Comparison of ENCODE assay signal across 10 mouse cellular contexts in the genomic region with DNA sequence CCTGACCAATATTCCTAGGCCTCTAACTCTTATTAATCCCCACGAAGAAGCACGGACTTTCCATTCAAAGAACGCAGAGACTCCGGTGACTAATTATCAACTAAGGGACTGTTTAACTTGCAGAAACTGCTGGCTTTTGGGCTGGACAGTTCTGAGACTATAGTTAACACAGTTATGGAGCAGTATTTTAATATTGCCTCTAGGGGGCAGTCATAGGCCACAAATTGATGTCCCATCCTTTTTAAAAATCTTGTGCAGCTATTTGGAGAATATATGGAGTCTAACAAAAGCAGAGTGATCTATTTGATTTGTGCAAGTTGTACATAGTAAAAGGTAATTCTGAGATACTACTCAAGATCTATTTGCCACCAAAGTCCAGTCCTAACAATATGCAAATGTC. TPM values are rescaled to one million over a fixed set of nuclear protein-coding genes. Genes with fewer than 3 reads are reported as not detected.
DNase-seq lines count a peak whose midpoint lies in the region; ATAC-seq and TF ChIP-seq lines count a peak whose summit lies in the region.
"Had no signal": no experiment of that assay in that cellular context is flagged by ENCODE, and none has a peak within 500 bp of the region (broad histone marks: within the 10 kb centered on the region; RNA-seq: fewer than 3 reads in every experiment).

No protein-coding gene starts in this region.

- no peak overlapping the region for H3K9ac ChIP-seq in heart, postnatal 0 days (replicated peaks; ENCODE audit: low read depth, low read length)
- H3K9ac ChIP-seq in heart, embryonic 11.5 days (ENCODE audit: low read depth, low read length), result no peak overlapping the region
- H3K9ac ChIP-seq: embryonic facial prominence, embryonic 12.5 days; liver, embryonic 13.5 days had no signal

- no peaks in the 10 kb centered on the region for H3K4me1 ChIP-seq in heart, postnatal 0 days (ENCODE audit: control insufficient read depth, insufficient read depth)
- H3K4me1 ChIP-seq in heart, embryonic 11.5 days (ENCODE audit: control insufficient read depth, insufficient read depth, low read length), result no peaks in the 10 kb centered on the region
- H3K4me1 ChIP-seq in kidney, adult 2 months (ENCODE audit: control insufficient read depth, insufficient read depth, low read length), result no peaks in the 10 kb centered on the region
- H3K4me1 ChIP-seq: embryonic facial prominence, embryonic 12.5 days; liver, embryonic 13.5 days had no signal

- WGBS in heart, postnatal 0 days, result 15% methylated on average over 4 of the region's 4 CpGs
- 28% methylated on average over 4 of the region's 4 CpGs for WGBS in heart, embryonic 11.5 days (ENCODE audit: insufficient replicate concordance)
- WGBS in kidney, adult 2 months, result 12% methylated on average over 4 of the region's 4 CpGs

- no peak for TF ChIP-seq POLR2A in kidney, adult 2 months (IDR thresholded peaks at IDR 0.05; ENCODE audit: low read depth, low read length)

- peak; percentile 59 for TF ChIP-seq CTCF in heart, postnatal 0 days (IDR thresholded peaks at IDR 0.05; ENCODE audit: low read depth)
- TF ChIP-seq CTCF in kidney, adult 2 months (conservative IDR thresholded peaks at IDR 0.05; ENCODE audit: insufficient read depth, insufficient read length, low read depth, low read length), result no peak

- no peak for TF ChIP-seq EP300 in heart, postnatal 0 days (IDR thresholded peaks at IDR 0.05; ENCODE audit: low read depth)

- H3K27ac ChIP-seq in heart, postnatal 0 days (ENCODE audit: low read depth), result no peak overlapping the region
- no peak overlapping the region for H3K27ac ChIP-seq in heart, embryonic 11.5 days (ENCODE audit: low read depth, low read length)
- no peak overlapping the region for H3K27ac ChIP-seq in kidney, adult 2 months (ENCODE audit: insufficient read depth, low read depth, low read length)
- H3K27ac ChIP-seq: embryonic facial prominence, embryonic 12.5 days; liver, embryonic 13.5 days had no signal

- H3K9me3 ChIP-seq in heart, postnatal 0 days (replicated peaks; ENCODE audit: control insufficient read depth, low read length), result no peaks in the 10 kb centered on the region
- H3K9me3 ChIP-seq in heart, embryonic 11.5 days (replicated peaks; ENCODE audit: control insufficient read depth, low read length), result no peaks in the 10 kb centered on the region
- H3K9me3 ChIP-seq: embryonic facial prominence, embryonic 12.5 days; liver, embryonic 13.5 days had no signal

- H3K4me2 ChIP-seq in heart, postnatal 0 days (ENCODE audit: low read depth, low read length), result no peak overlapping the region
- no peak overlapping the region for H3K4me2 ChIP-seq in heart, embryonic 11.5 days
- H3K4me2 ChIP-seq: embryonic facial prominence, embryonic 12.5 days; liver, embryonic 13.5 days had no signal

- no peak for ATAC-seq in heart, postnatal 0 days (ENCODE audit: insufficient read depth, low read depth)
- ATAC-seq in heart, embryonic 11.5 days (replicated peaks; ENCODE audit: insufficient number of reproducible peaks, low FRiP score, low TSS enrichment), result no peak

- H3K27me3 ChIP-seq in heart, postnatal 0 days (ENCODE audit: control insufficient read depth, insufficient read depth, low read length), result 0 out of 2 replicates have a peak, but pooled peaks cover 4% of the 10 kb centered on the region
- peaks cover 5% of the 10 kb centered on the region for H3K27me3 ChIP-seq in heart, embryonic 11.5 days (ENCODE audit: control insufficient read depth, insufficient read depth, low read length)
- H3K27me3 ChIP-seq in kidney, adult 2 months (replicated peaks; ENCODE audit: control insufficient read depth, insufficient read depth, low read length), result no peaks in the 10 kb centered on the region
- H3K27me3 ChIP-seq: liver, embryonic 13.5 days had no signal

- H3K36me3 ChIP-seq in heart, postnatal 0 days (replicated peaks; ENCODE audit: control insufficient read depth, insufficient read depth, low read length), result no peaks in the 10 kb centered on the region
- H3K36me3 ChIP-seq in heart, embryonic 11.5 days (ENCODE audit: control insufficient read depth, insufficient read depth, low read length), result no peaks in the 10 kb centered on the region
- H3K36me3 ChIP-seq in kidney, adult 2 months (ENCODE audit: control insufficient read depth, insufficient read depth, low read length), result no peaks in the 10 kb centered on the region
- H3K36me3 ChIP-seq: embryonic facial prominence, embryonic 12.5 days; liver, embryonic 13.5 days had no signal

- peak; percentile 57 for DNase-seq in heart, postnatal 0 days (ENCODE audit: low spot score)
- peak; percentile 30 for DNase-seq in thymus, postnatal 0 days (ENCODE audit: low spot score)
- DNase-seq in thymus, adult 18-20 months, result no peak
- DNase-seq in cerebellum, adult 8-10 months, result peak; percentile 40
- peak; percentile 62 for DNase-seq in kidney, adult 2 months
- DNase-seq in skeletal muscle tissue, adult 2 months (ENCODE audit: low read depth, low spot score), result peak; percentile 17
- no peak for DNase-seq in right cerebral cortex, postnatal 25 days
- DNase-seq: liver, embryonic 13.5 days had no signal

- no peak overlapping the region for H3K4me3 ChIP-seq in heart, postnatal 0 days (ENCODE audit: low read depth, low read length)
- no peak overlapping the region for H3K4me3 ChIP-seq in heart, embryonic 11.5 days (ENCODE audit: low read depth, low read length)
- no peak overlapping the region for H3K4me3 ChIP-seq in kidney, adult 2 months (ENCODE audit: insufficient read depth, low read depth, low read length)
- H3K4me3 ChIP-seq: embryonic facial prominence, embryonic 12.5 days; liver, embryonic 13.5 days had no signal

RNA-seq across cellular contexts. Expression of gene Ppie, which starts 15.3 kb away (rescaled TPM):
- total RNA-seq in heart, postnatal 0 days (2014; rRNA removed; ENCODE audit: low replicate concordance), result 21.9 and 37.5 TPM in 2 replicates
- 36.9 and 37.3 TPM in 2 replicates for polyA plus RNA-seq in heart, postnatal 0 days (2015; fragmentation: Nextera tagmentation; extraction: Ambion mirVana)
- polyA plus RNA-seq in heart, embryonic 11.5 days (2014; fragmentation: Nextera tagmentation; extraction: Ambion mirVana), result 63.4 and 65.1 TPM in 2 replicates
- 92.1 and 105 TPM in 2 replicates for polyA plus RNA-seq in thymus, postnatal 0 days (2015; fragmentation: Nextera tagmentation; extraction: Ambion mirVana)
- 14.3 and 17.3 TPM in 2 replicates for polyA plus RNA-seq in kidney, adult 2 months (2012; rRNA removed)

RNA-seq across cellular contexts. Expression of gene Hpcal4, which starts 28.0 kb away (rescaled TPM):
- 0.57 and 1.5 TPM in 2 replicates for total RNA-seq in heart, postnatal 0 days (2014; rRNA removed; ENCODE audit: low replicate concordance)
- polyA plus RNA-seq in heart, postnatal 0 days (2015; fragmentation: Nextera tagmentation; extraction: Ambion mirVana), result 0.40 and 0.41 TPM in 2 replicates
- polyA plus RNA-seq in heart, embryonic 11.5 days (2014; fragmentation: Nextera tagmentation; extraction: Ambion mirVana), result 1.9 and 2.4 TPM in 2 replicates
- 0.30 and 0.41 TPM in 2 replicates for polyA plus RNA-seq in thymus, postnatal 0 days (2015; fragmentation: Nextera tagmentation; extraction: Ambion mirVana)
- polyA plus RNA-seq in kidney, adult 2 months (2012; rRNA removed), result 0.75 and 0.83 TPM in 2 replicates
- polyA plus RNA-seq: liver, embryonic 13.5 days had no signal

RNA-seq across cellular contexts. Expression of gene Oxct2b, which starts 38.9 kb away (rescaled TPM):
- not detected in 2 replicates for total RNA-seq in heart, postnatal 0 days (2014; rRNA removed; ENCODE audit: low replicate concordance)
- polyA plus RNA-seq in heart, postnatal 0 days (2015; fragmentation: Nextera tagmentation; extraction: Ambion mirVana), result not detected in 2 replicates
- not detected in 2 replicates for polyA plus RNA-seq in heart, embryonic 11.5 days (2014; fragmentation: Nextera tagmentation; extraction: Ambion mirVana)
- polyA plus RNA-seq in thymus, postnatal 0 days (2015; fragmentation: Nextera tagmentation; extraction: Ambion mirVana), result 0.09 TPM in 1 of 2 replicates, not detected in the other
- 0.11 TPM in 1 of 2 replicates, not detected in the other for polyA plus RNA-seq in kidney, adult 2 months (2012; rRNA removed)
- polyA plus RNA-seq: liver, embryonic 13.5 days had no signal

RNA-seq across cellular contexts. Expression of gene Nt5c1a, which starts 46.3 kb away (rescaled TPM):
- 3.4 and 14.6 TPM in 2 replicates for total RNA-seq in heart, postnatal 0 days (2014; rRNA removed; ENCODE audit: low replicate concordance)
- polyA plus RNA-seq in heart, postnatal 0 days (2015; fragmentation: Nextera tagmentation; extraction: Ambion mirVana), result 1.7 and 2.4 TPM in 2 replicates
- 0.37 and 0.39 TPM in 2 replicates for polyA plus RNA-seq in heart, embryonic 11.5 days (2014; fragmentation: Nextera tagmentation; extraction: Ambion mirVana)
- not detected in 2 replicates for polyA plus RNA-seq in thymus, postnatal 0 days (2015; fragmentation: Nextera tagmentation; extraction: Ambion mirVana)
- polyA plus RNA-seq in kidney, adult 2 months (2012; rRNA removed), result 0.91 and 0.94 TPM in 2 replicates
- polyA plus RNA-seq: embryonic facial prominence, embryonic 12.5 days; liver, embryonic 13.5 days had no signal

RNA-seq across cellular contexts. Expression of gene Bmp8b, which starts 50.0 kb away (rescaled TPM):
- not detected in 2 replicates for total RNA-seq in heart, postnatal 0 days (2014; rRNA removed; ENCODE audit: low replicate concordance)
- polyA plus RNA-seq in heart, postnatal 0 days (2015; fragmentation: Nextera tagmentation; extraction: Ambion mirVana), result 0.05 and 0.10 TPM in 2 replicates
- polyA plus RNA-seq in heart, embryonic 11.5 days (2014; fragmentation: Nextera tagmentation; extraction: Ambion mirVana), result not detected in 2 replicates
- polyA plus RNA-seq in thymus, postnatal 0 days (2015; fragmentation: Nextera tagmentation; extraction: Ambion mirVana), result 0.12 and 0.17 TPM in 2 replicates
- polyA plus RNA-seq in kidney, adult 2 months (2012; rRNA removed), result 0.03 and 0.14 TPM in 2 replicates

Comparison
In these comparisons a context has a peak if more than half of its experiments do, and no peak if none do; other contexts are left out.
1. DNase-seq: peak in heart, postnatal 0 days (single experiment), thymus, postnatal 0 days (single experiment), cerebellum, adult 8-10 months (single experiment), kidney, adult 2 months (single experiment) and skeletal muscle tissue, adult 2 months (single experiment); none in thymus, adult 18-20 months (0 of 2) and right cerebral cortex, postnatal 25 days (single experiment).